Mouse (Mus musculus) hindlimb bud, embryonic 11.5 days (tissue): ENCODE measurements around the gene Gna12.

ENCODE experiments used
- DNase-seq: peaks from one replicate; pipeline ENCODE4 v3.0.0-alpha.2; 2012; ENCODE audit warnings: low read depth, low spot score; ENCODE audit errors: extremely low spot score

The Gna12 gene

GRCm38 (mm10) chr5:140827896-140828295, 2.3 kb downstream of the Gna12 start:
- DNase-seq: no peak

- no peak for DNase-seq
These were observed 2.8 kb downstream of the Gna12 start for GRCm38 (mm10) chr5:140827413-140827812.

DNA sequence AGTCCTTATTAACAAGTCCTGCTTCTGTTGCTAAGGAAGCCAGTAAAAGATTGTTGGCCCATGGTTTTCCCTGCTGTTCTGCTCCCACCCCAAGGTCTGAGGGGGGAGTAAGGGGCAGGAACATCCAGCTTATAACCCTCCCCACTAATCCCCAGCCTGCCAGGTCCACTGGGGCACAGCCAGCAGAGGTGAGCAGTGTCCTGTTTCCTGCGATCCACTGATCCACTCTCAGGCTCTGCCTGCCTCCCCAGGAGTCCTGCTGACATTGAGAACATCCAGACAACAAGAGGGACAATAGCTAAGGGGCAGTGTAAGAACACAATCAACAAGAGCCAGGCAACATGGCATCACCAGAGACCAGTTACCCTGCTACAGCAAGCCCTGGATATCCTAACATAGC, 3.4 kb downstream of the Gna12 start:
- DNase-seq: no peak

- no peak for DNase-seq
These were observed 4.1 kb downstream of the Gna12 start for GRCm38 (mm10) chr5:140826118-140826517.

DNA sequence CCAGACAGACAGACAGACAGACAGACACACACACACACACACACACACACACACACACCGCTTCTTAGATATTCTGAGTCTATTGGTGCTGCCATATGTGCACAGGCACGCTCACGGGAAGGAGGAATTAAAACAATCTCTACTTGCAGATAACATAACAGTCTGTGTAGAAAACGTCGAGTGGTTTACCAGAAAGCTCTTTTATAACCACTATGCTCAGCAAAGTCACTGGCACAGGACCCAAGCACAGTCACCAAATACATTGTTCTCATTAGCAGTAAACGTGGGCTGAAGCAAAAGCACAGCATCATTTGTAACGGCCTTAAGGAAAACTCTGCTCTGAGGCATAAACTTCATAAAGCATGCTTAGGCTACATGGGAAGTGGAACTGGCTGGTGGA, 6.1 kb downstream of the Gna12 start:
- no peak for DNase-seq

GRCm38 (mm10) chr5:140823386-140823785, 6.8 kb downstream of the Gna12 start:
- DNase-seq: no peak

GRCm38 (mm10) chr5:140821951-140822350, 8.3 kb downstream of the Gna12 start:
- no peak for DNase-seq

GRCm38 (mm10) chr5:140820539-140820938, 9.7 kb downstream of the Gna12 start:
- DNase-seq: no peak

- no peak for DNase-seq
These were observed 10.6 kb downstream of the Gna12 start for GRCm38 (mm10) chr5:140819594-140819993.

DNA sequence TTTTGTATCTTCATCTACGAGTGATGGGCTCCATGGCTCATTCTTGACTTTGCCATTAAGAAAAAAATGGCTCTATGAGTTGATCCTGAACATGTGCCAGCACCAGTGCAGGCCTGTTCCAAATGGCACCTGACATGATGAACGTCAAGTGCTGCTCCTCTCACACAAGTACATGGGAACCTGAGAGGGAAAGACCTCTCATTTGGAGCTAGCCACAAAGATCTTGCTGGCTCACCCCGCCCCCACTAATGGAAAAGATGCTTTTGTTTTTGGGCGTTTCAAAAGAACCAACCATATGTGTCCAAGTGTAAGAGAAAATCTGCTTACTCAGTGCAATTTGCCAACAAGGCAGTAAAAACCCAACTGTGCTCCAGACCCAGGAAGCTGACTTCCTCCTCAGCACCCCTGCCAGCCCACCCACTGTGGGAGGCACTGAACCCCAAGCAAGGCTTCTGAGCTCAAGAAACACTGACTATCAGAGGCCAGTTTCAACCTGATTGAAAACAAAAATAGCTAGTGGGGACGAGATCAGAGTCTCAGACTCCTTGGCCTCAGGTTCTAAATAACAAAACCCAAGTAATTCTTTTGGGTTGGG, 11.7 kb downstream of the Gna12 start:
- no peak for DNase-seq

DNA sequence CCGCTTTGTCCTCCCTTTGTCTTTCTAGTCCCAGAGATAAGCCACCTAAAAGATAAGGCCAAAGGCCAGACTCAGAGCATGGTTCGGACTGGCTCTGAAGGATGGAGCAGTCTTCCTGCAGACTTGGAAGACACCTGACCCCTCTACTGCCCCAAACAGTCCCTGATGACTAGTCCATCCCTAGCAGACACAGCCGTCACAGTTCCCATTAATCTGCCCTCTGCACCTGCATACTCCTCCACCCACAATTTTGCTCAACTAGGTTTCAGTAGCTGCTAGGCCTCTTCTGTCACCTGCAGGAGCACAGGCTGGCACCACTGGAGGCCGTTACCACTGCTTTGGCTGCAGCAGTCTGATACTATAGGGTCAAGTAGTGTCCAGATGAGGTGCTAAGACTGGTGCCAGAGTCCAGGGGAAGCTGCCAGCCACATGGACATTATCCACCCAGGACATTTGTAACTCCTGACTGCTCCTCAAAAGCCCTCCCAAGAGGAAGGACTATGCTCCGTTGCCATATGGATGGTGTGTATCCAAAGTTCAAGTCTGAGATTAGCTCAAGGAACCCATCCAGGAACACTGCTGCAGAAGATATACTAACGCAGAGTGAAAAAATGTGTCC, 13.2 kb downstream of the Gna12 start:
- no peak for DNase-seq

DNA sequence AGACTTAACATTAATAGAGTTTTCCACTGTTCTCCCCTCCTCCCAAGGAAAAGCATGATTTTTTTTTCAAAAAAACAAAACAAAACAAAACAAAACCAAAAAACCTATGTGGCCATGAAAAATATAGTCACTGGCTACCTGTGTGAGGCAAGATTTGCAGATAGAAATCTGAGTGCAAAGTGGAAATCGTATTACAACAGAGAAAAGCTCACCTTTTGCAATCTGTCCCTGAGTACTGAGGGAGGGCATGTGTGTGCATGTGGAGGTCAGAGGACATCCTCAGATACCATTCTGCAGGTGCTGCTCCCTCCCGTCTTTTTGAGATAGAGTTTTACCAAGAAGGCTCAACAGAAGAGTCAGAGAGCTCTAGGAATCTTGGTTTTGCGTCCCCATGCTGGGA, 14.2 kb downstream of the Gna12 start:
- DNase-seq: no peak

DNA sequence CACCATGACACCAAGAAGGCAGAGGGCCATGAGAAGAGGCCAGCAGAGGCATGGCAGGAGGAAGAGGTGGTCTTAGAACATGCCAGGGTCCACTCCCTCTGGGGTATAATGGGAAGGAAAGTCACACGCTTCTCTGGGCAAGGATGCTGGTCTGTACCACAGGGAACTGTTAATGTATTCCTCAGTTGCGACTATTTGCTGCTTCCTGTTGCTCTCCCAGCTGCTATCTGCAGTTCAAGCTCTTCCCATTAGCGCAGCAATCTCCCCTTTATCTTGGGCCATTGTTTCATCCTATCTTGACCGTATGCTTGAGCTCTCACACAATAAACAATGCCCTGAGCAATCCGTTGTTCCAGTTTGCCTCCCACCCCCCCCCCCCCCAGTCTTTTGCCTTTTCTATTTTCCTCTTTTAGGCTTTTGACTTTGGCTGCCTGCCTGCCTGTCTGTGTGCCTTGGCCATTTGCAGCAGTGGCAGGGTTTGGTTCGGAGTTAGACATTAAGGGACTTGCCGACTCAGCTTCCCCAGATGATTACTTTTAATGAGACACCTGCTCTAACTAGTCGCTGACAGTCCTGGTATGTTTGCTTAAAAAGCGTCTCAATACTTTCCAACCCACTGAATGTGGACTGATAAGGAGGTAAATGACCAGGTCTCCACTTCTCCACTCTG, 15.0 kb downstream of the Gna12 start:
- no peak for DNase-seq

DNA sequence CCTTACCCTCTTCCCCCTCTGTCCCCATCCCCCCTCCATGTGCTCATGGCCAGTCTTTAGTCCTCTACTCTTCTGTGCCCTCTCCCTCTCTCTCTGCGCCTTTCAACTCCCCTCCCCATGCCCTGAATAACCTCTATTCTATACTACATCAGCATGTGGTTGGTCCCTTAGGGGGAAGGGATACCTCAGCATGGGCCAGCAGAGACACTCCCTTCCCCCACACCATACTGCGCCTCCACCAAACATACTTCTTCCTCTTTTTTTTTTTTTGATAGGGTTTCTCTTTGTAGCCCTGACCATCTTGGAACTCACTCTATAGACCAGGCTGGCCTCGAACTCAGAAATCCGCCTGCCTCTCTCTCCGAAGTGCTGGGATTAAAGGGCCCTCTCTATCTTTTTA, 15.8 kb downstream of the Gna12 start:
- no peak for DNase-seq

DNA sequence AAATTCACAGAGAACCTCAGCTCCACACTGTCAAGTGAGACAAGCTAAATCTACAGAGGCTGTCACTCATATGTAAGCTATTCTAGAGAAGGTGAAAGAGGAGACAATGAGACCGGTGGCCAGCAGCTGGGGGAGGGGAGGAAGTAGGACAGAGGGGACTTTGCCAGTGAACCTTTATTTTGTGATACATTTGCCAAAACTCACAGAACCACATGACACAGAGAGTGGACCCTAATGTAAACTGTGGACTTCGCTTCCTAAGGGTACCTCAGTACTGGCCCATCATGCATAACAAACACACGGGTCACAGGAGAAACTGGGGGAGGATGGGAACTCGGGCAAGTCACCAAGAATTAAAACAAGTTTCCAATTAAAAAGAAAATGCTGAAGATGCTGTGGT, 17.5 kb downstream of the Gna12 start:
- DNase-seq: no peak

GRCm38 (mm10) chr5:140812063-140812462, 18.2 kb downstream of the Gna12 start:
- no peak for DNase-seq

DNA sequence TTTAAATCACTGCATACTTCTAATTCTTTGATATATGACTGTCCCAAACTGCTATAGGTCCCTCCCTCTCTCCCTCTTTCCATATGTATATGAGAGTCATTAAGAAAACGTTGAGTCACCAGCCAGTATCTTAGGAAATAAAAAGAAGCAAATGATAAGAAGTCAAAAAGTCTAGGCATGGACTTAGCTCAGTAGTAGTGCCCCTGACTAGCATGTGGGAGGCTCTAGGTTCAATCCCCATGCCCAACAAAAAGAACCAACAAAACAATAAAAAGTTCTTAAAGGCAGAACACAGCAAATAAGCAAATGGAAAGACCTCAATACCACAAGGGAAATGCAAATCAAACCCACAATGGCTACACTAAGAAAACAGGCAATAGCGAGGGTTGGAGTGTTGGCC, 18.8 kb downstream of the Gna12 start:
- DNase-seq: no peak

DNA sequence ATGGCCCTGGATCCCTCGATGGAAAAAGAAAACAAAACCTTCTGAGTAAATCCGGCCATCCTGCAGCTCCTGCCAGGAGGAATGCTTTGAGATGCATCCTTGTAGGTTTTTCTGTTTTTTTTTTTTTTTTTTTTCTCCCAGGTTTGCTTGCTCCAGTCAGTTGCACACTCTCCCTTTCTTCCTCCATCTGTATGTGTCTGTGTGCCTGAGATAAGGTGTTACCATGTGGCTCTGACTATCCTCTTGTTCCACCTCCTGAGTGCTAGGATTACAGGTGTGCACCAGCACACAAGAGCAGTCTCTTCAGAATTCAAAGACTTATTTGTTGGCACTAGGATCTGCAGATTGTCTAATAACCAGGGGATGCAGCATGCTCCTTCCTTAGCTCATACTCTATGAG, 23.3 kb downstream of the Gna12 start:
- no peak for DNase-seq

GRCm38 (mm10) chr5:140806252-140806651, 24.0 kb downstream of the Gna12 start:
- DNase-seq: no peak

DNA sequence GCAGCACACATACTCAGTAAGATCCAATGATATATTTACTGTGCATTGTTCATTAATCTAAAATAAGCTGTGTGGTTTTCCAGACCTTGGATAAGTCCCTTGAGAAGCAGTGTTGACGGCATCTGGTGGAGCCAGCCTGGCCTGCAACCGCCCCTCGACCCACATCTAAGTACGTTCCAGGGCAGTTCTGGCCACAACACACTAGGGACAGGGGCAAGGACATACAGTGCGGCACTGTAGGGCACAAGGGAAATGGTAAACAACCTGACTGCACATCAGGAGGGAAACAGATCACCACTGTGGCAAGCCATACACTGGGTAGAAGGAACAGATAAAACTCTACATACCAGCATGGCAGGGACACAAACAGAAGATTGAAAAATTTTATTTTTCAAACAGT, 28.4 kb downstream of the Gna12 start:
- no peak for DNase-seq

GRCm38 (mm10) chr5:140800288-140800923, 29.8 kb downstream of the Gna12 start:
- no peak for DNase-seq

DNA sequence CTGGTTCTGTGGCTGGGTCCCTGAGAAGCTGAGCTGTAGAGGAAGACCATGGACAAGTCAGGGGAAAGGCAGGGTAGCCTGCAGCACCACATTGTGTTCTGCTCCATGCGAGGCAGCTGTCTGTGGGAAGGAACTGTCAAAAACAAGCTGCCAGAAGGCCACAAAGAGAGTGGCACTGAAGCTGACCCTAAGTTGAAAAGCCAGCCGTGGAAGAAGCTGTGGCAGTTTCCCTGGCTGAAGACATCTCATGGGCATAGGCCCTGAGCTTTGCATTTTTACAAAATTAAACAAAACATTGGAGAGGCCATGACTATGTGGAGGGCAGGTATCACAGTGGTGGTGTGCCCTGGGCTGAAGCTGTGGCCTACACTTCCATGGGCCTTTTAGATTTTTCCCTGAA, 31.0 kb downstream of the Gna12 start:
- DNase-seq: no peak
